Mouse (Mus musculus) MEL (cell line): ENCODE measurements around the gene Comtd1.

Experiments used
- BHLHE40 ChIP-seq: IDR thresholded peaks from 2 replicates; pipeline ENCODE4 v1.6.1; 2012; ENCODE audit warnings: low read depth, mild to moderate bottlenecking, inconsistent platforms, low read length, improper control_type of control experiment, borderline replicate concordance
- CTCF ChIP-seq, 3 experiments: IDR thresholded peaks in 2 of 3; conservative IDR thresholded peaks in 1 of 3; 2 replicates each; pipeline ENCODE4 v1.5.1; 2011 to 2012; ENCODE audit warnings: low read length in 3 of 3, low read depth in 2 of 3, mild to moderate bottlenecking in 2 of 3, improper control_type of control experiment in 1 of 3, inconsistent platforms in 1 of 3, mixed read lengths in 1 of 3, moderate library complexity in 1 of 3; ENCODE audit not compliant: control insufficient read depth in 1 of 3, insufficient read depth in 1 of 3, poor library complexity in 1 of 3, severe bottlenecking in 1 of 3
- ELF1 ChIP-seq: IDR thresholded peaks from 2 replicates; pipeline ENCODE4 v1.6.1; 2014; ENCODE audit warnings: low read depth, mild to moderate bottlenecking, inconsistent platforms, low read length, improper control_type of control experiment, moderate library complexity
- EP300 ChIP-seq, 2 experiments: IDR thresholded peaks; 2 replicates each; pipeline ENCODE4 v1.6.1; 2011; ENCODE audit warnings: improper control_type of control experiment in 2 of 2, low read length in 2 of 2, low read depth in 1 of 2, mild to moderate bottlenecking in 1 of 2
- GABPA ChIP-seq: IDR thresholded peaks from 2 replicates; pipeline ENCODE4 v1.6.1; 2012; ENCODE audit warnings: low read depth, mild to moderate bottlenecking, inconsistent platforms, low read length, improper control_type of control experiment, moderate library complexity
- HCFC1 ChIP-seq: IDR thresholded peaks from 2 replicates; pipeline ENCODE4 v1.6.1; 2012; ENCODE audit warnings: low read depth, mild to moderate bottlenecking, inconsistent platforms, low read length, improper control_type of control experiment, moderate library complexity
- MYC ChIP-seq: IDR thresholded peaks from 2 replicates; pipeline ENCODE4 v1.6.1; 2011; ENCODE audit warnings: low read depth, mild to moderate bottlenecking, low read length, improper control_type of control experiment, moderate library complexity
- NRF1 ChIP-seq: IDR thresholded peaks from 2 replicates; pipeline ENCODE4 v1.6.1; 2014; ENCODE audit warnings: low read depth, mild to moderate bottlenecking, inconsistent platforms, low read length, improper control_type of control experiment, moderate library complexity; ENCODE audit not compliant: poor library complexity, insufficient read depth, severe bottlenecking
- POLR2A ChIP-seq, 2 experiments: IDR thresholded peaks; 2 replicates each; pipeline ENCODE4 v1.6.1; 2011 to 2012; ENCODE audit warnings: low read length in 2 of 2, mild to moderate bottlenecking in 2 of 2, control low read depth in 1 of 2, improper control_type of control experiment in 1 of 2, low read depth in 1 of 2, moderate library complexity in 1 of 2; ENCODE audit not compliant: control insufficient read depth in 1 of 2, insufficient read depth in 1 of 2, poor library complexity in 1 of 2
- POLR2AphosphoS5 ChIP-seq: IDR thresholded peaks from 2 replicates; pipeline ENCODE4 v1.6.1; 2012; ENCODE audit warnings: low read depth, borderline replicate concordance, mild to moderate bottlenecking, inconsistent platforms, low read length, moderate library complexity, mixed read lengths
- TBP ChIP-seq: IDR thresholded peaks from 2 replicates; pipeline ENCODE4 v1.8.0; 2011; ENCODE audit warnings: low read depth, low read length, improper control_type of control experiment

DNA sequence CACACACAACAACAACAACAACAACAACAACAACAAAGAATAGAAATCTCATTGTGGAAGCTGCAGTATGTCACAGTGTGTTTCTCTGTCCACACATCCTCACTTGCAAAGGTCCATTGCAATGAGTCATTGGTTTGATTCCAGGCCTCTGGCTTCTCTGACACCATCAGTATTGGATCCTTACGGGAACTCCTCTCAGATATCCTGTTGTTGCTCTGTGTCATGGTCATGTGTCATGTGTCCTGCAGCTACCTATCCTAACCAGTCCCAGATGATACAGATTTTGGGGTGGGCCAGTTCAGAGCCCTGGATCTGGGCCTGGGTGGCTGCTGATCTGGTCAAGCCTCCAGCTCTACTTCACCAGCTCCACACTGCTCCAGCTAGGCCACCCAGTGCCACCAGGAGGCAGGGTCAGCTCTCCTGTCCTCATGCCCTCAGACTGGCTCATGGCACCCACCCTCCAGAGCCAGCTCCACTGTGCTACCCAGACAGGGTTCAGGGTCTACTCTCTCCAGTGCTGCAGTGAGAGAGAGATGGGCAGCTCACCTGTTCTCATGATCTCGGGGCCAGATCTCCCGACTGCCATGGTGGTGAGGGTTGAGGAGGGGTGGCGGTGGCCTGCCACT, 27.8 kb downstream of the Comtd1 start:
- TF ChIP-seq POLR2AphosphoS5 = no peak
- no peak for TF ChIP-seq TBP
- TF ChIP-seq POLR2A (IDR thresholded peaks at IDR 0.05; ENCODE audit: control insufficient read depth in 1 of 2, insufficient read depth in 1 of 2, low read depth in 1 of 2, low read length in 2 of 2, poor library complexity in 1 of 2) = no peak
- TF ChIP-seq CTCF (IDR thresholded peaks at IDR 0.05 in 2 of 3, conservative IDR thresholded peaks at IDR 0.05 in 1 of 3; ENCODE audit: control insufficient read depth in 1 of 3, insufficient read depth in 1 of 3, low read depth in 2 of 3, low read length in 3 of 3, poor library complexity in 1 of 3, severe bottlenecking in 1 of 3) = no peak
- TF ChIP-seq EP300 (IDR thresholded peaks at IDR 0.05; ENCODE audit: low read depth in 1 of 2, low read length in 2 of 2) = no peak
- no peak for TF ChIP-seq MYC
- TF ChIP-seq BHLHE40 = no peak
- no peak for TF ChIP-seq NRF1
- TF ChIP-seq GABPA = no peak
- TF ChIP-seq HCFC1 = no peak
- TF ChIP-seq ELF1 = no peak
